Mouse (Mus musculus) ES-E14 (cell line): ENCODE results near the gene Dst.

ENCODE experiments used
- CHD2 ChIP-seq: IDR thresholded peaks from 2 replicates; pipeline ENCODE4 v1.6.1; 2014; ENCODE audit warnings: mild to moderate bottlenecking, low read depth, low read length, inconsistent platforms
- ZC3H11A ChIP-seq: IDR thresholded peaks from 2 replicates; pipeline ENCODE4 v1.6.1; 2012; ENCODE audit warnings: low read depth, mild to moderate bottlenecking, inconsistent platforms, low read length, borderline replicate concordance

DNA sequence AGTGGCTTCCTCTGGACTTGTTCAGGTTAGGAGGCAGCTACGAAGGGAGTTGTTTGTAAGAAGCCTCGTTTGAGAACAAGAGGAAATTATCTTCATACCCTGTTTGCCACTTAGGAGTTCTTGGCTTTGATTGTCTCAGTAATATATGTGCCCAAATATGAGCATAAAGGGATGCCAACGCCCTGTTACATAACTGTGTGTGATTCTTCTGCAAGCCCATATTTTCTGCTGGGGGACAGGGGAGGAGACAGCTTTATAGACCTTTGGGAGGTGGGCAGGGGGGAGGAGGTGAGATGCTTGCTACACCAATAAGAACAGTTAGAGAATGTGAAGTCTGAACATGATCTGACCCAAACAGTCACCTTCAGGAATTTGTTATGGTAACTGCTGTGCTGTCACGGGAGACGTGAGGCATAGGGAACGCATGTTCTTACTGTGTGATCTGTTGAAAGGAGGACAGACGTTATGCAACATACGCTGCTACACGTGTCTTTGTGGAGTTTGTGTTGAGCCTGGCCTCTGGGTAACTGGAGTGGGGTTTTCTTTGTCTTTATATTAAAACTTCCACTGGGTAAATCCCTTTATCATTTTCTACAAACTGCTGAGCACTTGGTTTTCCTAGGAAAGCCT, 235.0 kb downstream of the Dst start:
- TF ChIP-seq ZC3H11A (no peak), CHD2 (no peak)
